Mouse (Mus musculus) left cerebral cortex, adult 2 months (tissue): Measurements from ENCODE around the gene Phospho1. TPM values are rescaled to one million over a fixed set of nuclear protein-coding genes. Genes with fewer than 3 reads are reported as not detected.

Experiments
- total RNA-seq, 2 experiments: library from RNA; stranded (reverse); gene quantifications; 2 replicates each; pipeline ENCODE4 v1.2.3; 2021

The Phospho1 gene
- total RNA-seq, 2 experiments from 2014 or later = 75.1 to 80.4 TPM

Other genes with a start within 250 kb of the Phospho1 start
- 1 to 10 TPM in 1 of 2 experiments, under 1 TPM in 1; 0.93 to 1.3 TPM for gene Ngfr, start 236.8 kb upstream of the Phospho1 start, total RNA-seq
- 10 to 100 TPM; 70.0 to 74.0 TPM for gene Phb, start 157.5 kb upstream of the Phospho1 start, total RNA-seq
- gene Zfp652, start 111.8 kb upstream of the Phospho1 start, total RNA-seq = 10 to 100 TPM; 42.3 to 43.5 TPM
- gene B130006D01Rik, start 100.9 kb upstream of the Phospho1 start, total RNA-seq = 1 to 10 TPM; 1.2 TPM
- 1 to 10 TPM; 2.3 to 3.3 TPM for gene Gngt2, start 12.7 kb downstream of the Phospho1 start, total RNA-seq
- 1 to 10 TPM; 7.6 to 9.4 TPM for gene Abi3, start 18.0 kb downstream of the Phospho1 start, total RNA-seq
- not detected for gene B4galnt2, start 90.4 kb downstream of the Phospho1 start, total RNA-seq
- under 1 TPM; 0.23 to 0.45 TPM for gene Igf2bp1, start 181.4 kb downstream of the Phospho1 start, total RNA-seq
- not detected for gene Gip, start 200.0 kb downstream of the Phospho1 start, total RNA-seq
- 100 to 1,000 TPM; 102 to 103 TPM for gene Snf8, start 210.4 kb downstream of the Phospho1 start, total RNA-seq
- 10 to 100 TPM; 53.5 to 57.9 TPM for gene Ube2z, start 240.9 kb downstream of the Phospho1 start, total RNA-seq